Mouse (Mus musculus) liver, adult 2 months (tissue): Measurements from ENCODE around the gene Mdga2.

Experiments
- CTCF ChIP-seq: fragments of 200-500 bp; IDR thresholded peaks from 2 replicates; pipeline ENCODE4 v1.5.1; 2011; ENCODE audit warnings: low read depth, low read length, control low read depth
- POLR2A ChIP-seq: fragments of 200-500 bp; IDR thresholded peaks from 2 replicates; pipeline ENCODE4 v1.6.1; 2011; ENCODE audit warnings: low read length, control low read depth; ENCODE audit not compliant: insufficient read depth; ENCODE audit errors: extremely low read depth

- TF ChIP-seq POLR2A (no peak), CTCF (no peak)
Measured at GRCm38 (mm10) chr12:67045099-67045750, 177.1 kb downstream of the Mdga2 start.
